Mouse (Mus musculus) CH12.LX (cell line): Measurements from ENCODE around the gene Wfdc21. TPM values are rescaled to one million over a fixed set of nuclear protein-coding genes. Genes with fewer than 3 reads are reported as not detected.

ENCODE experiments used
- DNase-seq: peaks from one replicate; pipeline ENCODE4 v3.0.0-alpha.2; 2013; ENCODE audit errors: extremely low read depth
- H3K27ac ChIP-seq: 2 replicates; pipeline ENCODE4 v1.5.1; 2012; ENCODE audit warnings: low read depth, mild to moderate bottlenecking, control low read depth, moderate library complexity; ENCODE audit not compliant: insufficient read depth
- H3K27me3 ChIP-seq: replicated peaks from 2 replicates; pipeline ENCODE3; 2012; ENCODE audit warnings: inconsistent platforms
- H3K36me3 ChIP-seq, 2 experiments: replicated peaks in 1 of 2; 2 replicates each; pipeline versions ENCODE3 to v1.6.1; 2012; ENCODE audit warnings: inconsistent platforms in 1 of 2, low read length in 1 of 2, mild to moderate bottlenecking in 1 of 2, mixed read lengths in 1 of 2, moderate library complexity in 1 of 2; ENCODE audit not compliant: control insufficient read depth in 1 of 2, insufficient read depth in 1 of 2
- H3K4me1 ChIP-seq, 2 experiments: 2 replicates each; pipeline ENCODE4 v1.6.1; 2012; ENCODE audit warnings: inconsistent platforms in 1 of 2, moderate library complexity in 1 of 2; ENCODE audit not compliant: insufficient read depth in 2 of 2, control insufficient read depth in 1 of 2
- H3K4me2 ChIP-seq: 2 replicates; pipeline ENCODE4 v1.6.1; 2012; ENCODE audit warnings: low read depth, mild to moderate bottlenecking, control low read depth; ENCODE audit not compliant: poor library complexity, insufficient read depth, severe bottlenecking
- H3K4me3 ChIP-seq, 3 experiments: fragments of 150-350 bp in 1 of 3; sonication (generic) in 1 of 3; replicated peaks in 1 of 3; 2 replicates each; pipeline versions ENCODE3 to v1.5.1; 2011 to 2012; ENCODE audit warnings: low read depth in 2 of 3, low read length in 2 of 3, mild to moderate bottlenecking in 2 of 3, moderate library complexity in 2 of 3, control low read depth in 1 of 3, improper control_type of control experiment in 1 of 3, inconsistent platforms in 1 of 3, mixed read lengths in 1 of 3; ENCODE audit not compliant: poor library complexity in 1 of 3
- H3K79me2 ChIP-seq: replicated peaks from 2 replicates; pipeline ENCODE4 v1.6.1; 2012; ENCODE audit warnings: mild to moderate bottlenecking, moderate library complexity; ENCODE audit not compliant: control insufficient read depth, poor library complexity, insufficient read depth, severe bottlenecking; ENCODE audit errors: extremely low read depth
- H3K9ac ChIP-seq: 2 replicates; pipeline ENCODE4 v1.6.1; 2012; ENCODE audit warnings: low read depth, mild to moderate bottlenecking, control low read depth, moderate library complexity; ENCODE audit not compliant: insufficient read depth
- H3K9me3 ChIP-seq: replicated peaks from 2 replicates; pipeline ENCODE3; 2012; ENCODE audit warnings: low read length, inconsistent platforms, mixed read lengths
- BHLHE40 ChIP-seq: IDR thresholded peaks from 2 replicates; pipeline ENCODE4 v1.6.1; 2011; ENCODE audit warnings: mild to moderate bottlenecking, low read depth, low read length, improper control_type of control experiment
- CHD2 ChIP-seq: IDR thresholded peaks from 2 replicates; pipeline ENCODE4 v1.6.1; 2011; ENCODE audit warnings: low read length, improper control_type of control experiment
- CTCF ChIP-seq, 2 experiments: IDR thresholded peaks in 1 of 2; conservative IDR thresholded peaks in 1 of 2; 2 replicates each; pipeline ENCODE4 v1.5.1; 2011 to 2012; ENCODE audit warnings: low read depth in 2 of 2, low read length in 2 of 2, improper control_type of control experiment in 1 of 2, inconsistent platforms in 1 of 2, mild to moderate bottlenecking in 1 of 2, moderate library complexity in 1 of 2
- E2F4 ChIP-seq: IDR thresholded peaks from 2 replicates; pipeline ENCODE4 v1.6.1; 2011; ENCODE audit warnings: low read depth, low read length, improper control_type of control experiment; ENCODE audit not compliant: insufficient replicate concordance
- ELF1 ChIP-seq: IDR thresholded peaks from 2 replicates; pipeline ENCODE4 v1.6.1; 2014; ENCODE audit warnings: low read depth, mild to moderate bottlenecking, inconsistent platforms, low read length, improper control_type of control experiment
- EP300 ChIP-seq: IDR thresholded peaks from 2 replicates; pipeline ENCODE4 v1.6.1; 2011; ENCODE audit warnings: low read length, improper control_type of control experiment
- ETS1 ChIP-seq: conservative IDR thresholded peaks from 2 replicates; pipeline ENCODE4 v1.6.1; 2012; ENCODE audit warnings: low read depth, mild to moderate bottlenecking, inconsistent platforms, low read length, improper control_type of control experiment, moderate library complexity
- GABPA ChIP-seq: IDR thresholded peaks from 2 replicates; pipeline ENCODE4 v1.6.1; 2012; ENCODE audit warnings: low read depth, low read length, improper control_type of control experiment, inconsistent platforms; ENCODE audit not compliant: insufficient replicate concordance
- IRF4 ChIP-seq: IDR thresholded peaks from 2 replicates; pipeline ENCODE4 v1.6.1; 2014; ENCODE audit warnings: low read depth, mild to moderate bottlenecking, inconsistent platforms, low read length, improper control_type of control experiment
- JUND ChIP-seq: conservative IDR thresholded peaks from 2 replicates; pipeline ENCODE4 v1.6.1; 2011; ENCODE audit warnings: low read depth, low read length, improper control_type of control experiment
- KAT2A ChIP-seq: IDR thresholded peaks from 2 replicates; pipeline ENCODE4 v1.6.1; 2012; ENCODE audit warnings: low read length, improper control_type of control experiment, inconsistent platforms; ENCODE audit not compliant: insufficient replicate concordance
- MAFK ChIP-seq: IDR thresholded peaks from 2 replicates; pipeline ENCODE4 v1.6.1; 2011; ENCODE audit warnings: low read length, improper control_type of control experiment; ENCODE audit not compliant: insufficient replicate concordance
- MAX ChIP-seq: IDR thresholded peaks from 2 replicates; pipeline ENCODE4 v1.6.1; 2011; ENCODE audit warnings: low read length, improper control_type of control experiment
- MAZ ChIP-seq: IDR thresholded peaks from 2 replicates; pipeline ENCODE4 v1.6.1; 2012; ENCODE audit warnings: low read depth, mild to moderate bottlenecking, inconsistent platforms, low read length, improper control_type of control experiment, moderate library complexity
- MYC ChIP-seq: IDR thresholded peaks from 2 replicates; pipeline ENCODE4 v1.6.1; 2011; ENCODE audit warnings: low read depth, mild to moderate bottlenecking, improper control_type of control experiment, low read length
- NELFE ChIP-seq: IDR thresholded peaks from 2 replicates; pipeline ENCODE4 v1.6.1; 2011; ENCODE audit warnings: low read depth, low read length, improper control_type of control experiment
- NRF1 ChIP-seq: IDR thresholded peaks from 2 replicates; pipeline ENCODE4 v1.6.1; 2014; ENCODE audit warnings: low read depth, mild to moderate bottlenecking, inconsistent platforms, low read length, improper control_type of control experiment, moderate library complexity
- POLR2A ChIP-seq: IDR thresholded peaks from 2 replicates; pipeline ENCODE4 v1.6.1; 2011; ENCODE audit warnings: low read depth, mild to moderate bottlenecking, improper control_type of control experiment, low read length
- POLR2AphosphoS2 ChIP-seq: IDR thresholded peaks from 2 replicates; pipeline ENCODE4 v1.6.1; 2011; ENCODE audit warnings: low read depth, low read length, improper control_type of control experiment
- RAD21 ChIP-seq: IDR thresholded peaks from 2 replicates; pipeline ENCODE4 v1.6.1; 2011; ENCODE audit warnings: low read depth, mild to moderate bottlenecking, low read length, improper control_type of control experiment, moderate library complexity
- RCOR1 ChIP-seq: conservative IDR thresholded peaks from 2 replicates; pipeline ENCODE4 v1.6.1; 2012; ENCODE audit warnings: low read depth, mild to moderate bottlenecking, inconsistent platforms, low read length, improper control_type of control experiment
- SIN3A ChIP-seq: IDR thresholded peaks from 2 replicates; pipeline ENCODE4 v1.6.1; 2012; ENCODE audit warnings: low read length, improper control_type of control experiment, inconsistent platforms
- SMC3 ChIP-seq: IDR thresholded peaks from 2 replicates; pipeline ENCODE4 v1.6.1; 2011; ENCODE audit warnings: low read depth, low read length, improper control_type of control experiment
- TBP ChIP-seq: conservative IDR thresholded peaks from 2 replicates; pipeline ENCODE4 v1.6.1; 2011; ENCODE audit warnings: low read depth, low read length, improper control_type of control experiment
- UBTF ChIP-seq: IDR thresholded peaks from 2 replicates; pipeline ENCODE4 v1.6.1; 2012; ENCODE audit warnings: low read depth, mild to moderate bottlenecking, inconsistent platforms, low read length, improper control_type of control experiment, moderate library complexity
- USF1 ChIP-seq: IDR thresholded peaks from 2 replicates; pipeline ENCODE4 v1.6.1; 2014; ENCODE audit warnings: low read depth, mild to moderate bottlenecking, inconsistent platforms, low read length, improper control_type of control experiment
- USF2 ChIP-seq: conservative IDR thresholded peaks from 2 replicates; pipeline ENCODE4 v1.6.1; 2011; ENCODE audit warnings: low read depth, low read length, improper control_type of control experiment
- ZC3H11A ChIP-seq: IDR thresholded peaks from 2 replicates; pipeline ENCODE4 v1.6.1; 2012; ENCODE audit warnings: low read depth, mild to moderate bottlenecking, inconsistent platforms, low read length, improper control_type of control experiment
- ZMIZ1 ChIP-seq: IDR thresholded peaks from 2 replicates; pipeline ENCODE4 v1.6.1; 2012; ENCODE audit warnings: low read depth, mild to moderate bottlenecking, inconsistent platforms, low read length, improper control_type of control experiment
- ZNF384 ChIP-seq: IDR thresholded peaks from 2 replicates; pipeline ENCODE4 v1.6.1; 2012; ENCODE audit warnings: low read depth, low read length, improper control_type of control experiment, inconsistent platforms
- dilution Hi-C: fragments of 300-500 bp; cut with MboI; formaldehyde crosslinking; loops from 2 replicates; pipeline ENCODE4 v1.14.3; 2020; ENCODE audit warnings: low sequenced_read_pairs; ENCODE audit not compliant: extremely low pct_unique_long_range_greater_than_20kb, extremely low pct_ligation_motif_present
- in situ Hi-C: fragments of 300-500 bp; cut with MboI; formaldehyde crosslinking; loops from 3 replicates; pipeline ENCODE4 v1.14.3; 2019; ENCODE audit warnings: low sequenced_read_pairs, low pct_ligation_motif_present, low pct_unique_long_range_greater_than_20kb, mixed read lengths
- polyA plus RNA-seq: library from polyadenylated mRNA; unstranded; fragments of >175 nt; gene quantifications from 2 replicates; pipeline ENCODE4 v1.2.1, GENCODE M21; 2012; ENCODE audit warnings: low read depth; ENCODE audit not compliant: insufficient read length
- total RNA-seq, 2 experiments: library from RNA; depleted of rRNA; stranded (reverse); fragments of 300-350 nt in 1 of 2; fragments of >200 nt in 1 of 2; gene quantifications; 2 replicates each; pipeline ENCODE4 v1.2.3; 2012 to 2014

The Wfdc21 gene
- total and polyA plus RNA-seq, 3 experiments, result 1.6 to 14.7 (median 2.6) TPM

DNA sequence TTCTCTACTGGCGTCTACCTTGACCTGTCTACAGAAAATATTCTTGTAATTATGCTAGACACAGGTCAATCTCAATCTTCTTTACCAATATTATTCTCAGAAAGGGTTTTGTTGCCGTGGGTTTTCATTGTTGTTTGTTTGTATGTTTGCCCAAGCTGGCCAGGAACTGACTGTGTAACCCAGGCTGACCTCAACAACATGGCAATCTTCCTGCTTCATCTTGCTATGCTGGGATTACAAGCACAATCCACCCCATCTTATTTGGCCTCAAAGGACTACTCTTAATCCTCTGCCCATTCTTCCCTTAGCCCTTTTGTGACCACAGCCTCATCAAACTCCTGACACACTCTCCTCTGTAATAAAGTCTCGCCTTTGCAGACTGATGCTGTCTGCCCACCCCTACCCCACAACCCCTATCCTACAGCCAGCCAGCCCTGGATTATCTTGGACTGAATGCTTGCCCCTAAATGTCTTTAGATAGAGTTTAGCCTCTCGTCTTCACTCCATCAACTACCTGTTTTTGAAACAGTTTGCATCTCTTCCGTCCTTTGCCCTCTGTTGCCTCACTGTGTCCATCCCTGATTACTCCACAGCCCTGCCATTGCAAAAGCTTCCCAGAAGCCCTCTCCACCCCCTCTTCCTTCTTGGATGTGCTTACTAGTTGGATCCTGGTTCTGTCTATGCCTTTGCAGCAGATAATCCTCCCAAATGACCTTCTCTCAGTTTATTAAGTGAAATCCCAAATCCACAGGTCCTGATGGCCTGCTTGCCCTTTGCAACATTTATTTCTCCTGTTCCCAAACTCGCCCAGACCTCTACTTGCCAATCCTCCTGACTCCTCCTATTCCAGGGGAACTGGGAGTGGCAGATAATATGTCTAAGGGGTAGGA, 881 bp downstream of the Wfdc21 start:
- in situ Hi-C loops, result loop anchor here (10.0 kb wide), 1 partner anchor 183 kb away; no protein-coding TSS in a partner anchor
- Histone ChIP-seq H3K79me2 (no peaks in the 10 kb centered on the region), H3K9me3 (no peaks in the 10 kb centered on the region), H3K4me2 (no peak overlapping the region), H3K27ac (no peak overlapping the region), H3K4me1 (peaks cover 29 to 61% of the 10 kb centered on the region in 2 experiments), H3K9ac (no peak overlapping the region), H3K27me3 (peaks cover 9% of the 10 kb centered on the region), H3K4me3 (no peak overlapping the region), H3K36me3 (peaks cover 0 to 2% of the 10 kb centered on the region in 2 experiments)
- dilution Hi-C loops, result no loop called here
- TF ChIP-seq MYC, result no peak
- no peak for TF ChIP-seq CTCF (conservative IDR thresholded peaks at IDR 0.05 in 1 of 2, IDR thresholded peaks at IDR 0.05 in 1 of 2; ENCODE audit: low read depth in 2 of 2, low read length in 2 of 2)
- no peak for TF ChIP-seq IRF4
- TF ChIP-seq NELFE, result no peak
- no peak for TF ChIP-seq SMC3
- TF ChIP-seq MAZ, result no peak
- TF ChIP-seq GABPA, result no peak
- TF ChIP-seq POLR2AphosphoS2, result no peak
- no peak for TF ChIP-seq KAT2A
- TF ChIP-seq TBP, result no peak
- TF ChIP-seq USF1, result no peak
- TF ChIP-seq MAFK, result no peak
- no peak for TF ChIP-seq E2F4
- no peak for TF ChIP-seq POLR2A
- TF ChIP-seq RCOR1, result no peak
- no peak for TF ChIP-seq SIN3A
- TF ChIP-seq RAD21, result no peak
- TF ChIP-seq BHLHE40, result no peak
- no peak for TF ChIP-seq ETS1
- TF ChIP-seq ELF1, result no peak
- DNase-seq, result no peak

DNA sequence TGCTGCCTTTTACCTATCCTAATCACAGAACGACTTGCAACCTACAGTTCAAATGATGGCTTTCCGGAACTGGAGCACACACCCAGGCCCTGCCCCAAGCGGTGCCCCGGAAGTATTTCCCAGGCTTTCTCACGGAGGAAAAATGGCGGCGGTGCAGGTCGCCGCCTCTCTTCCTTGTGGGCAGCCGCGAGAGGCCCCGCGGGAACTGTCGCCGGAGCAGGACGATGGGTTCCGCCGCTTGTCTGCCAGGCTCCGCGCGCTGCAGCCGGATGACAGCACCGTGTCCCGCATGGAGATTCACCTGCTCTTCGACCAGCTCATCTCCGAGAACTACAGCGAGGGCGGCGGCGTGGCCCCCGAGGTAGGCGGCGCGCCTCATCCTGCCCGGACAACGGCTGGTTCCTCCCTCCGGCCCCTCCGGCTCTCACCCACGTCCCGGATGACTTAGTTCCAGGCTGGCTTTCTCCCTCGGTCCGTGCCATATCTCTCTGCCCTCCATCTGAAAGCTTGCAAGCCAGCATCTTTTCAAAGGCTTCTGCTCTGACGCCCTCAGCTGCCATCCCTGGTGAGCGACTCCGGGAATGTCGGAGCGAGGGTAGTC, 6.9 kb downstream of the Wfdc21 start, which contains the start of gene Heatr6:
Gene Heatr6 (plus strand): TSS at position 116 of the 601 bp plus-strand sequence.
- H3K27me3 ChIP-seq, result no peaks in the 10 kb centered on the region
- peak within 1 kb of the TSS; percentile 79 for H3K27ac ChIP-seq
- peaks cover 13% of the 10 kb centered on the region for H3K79me2 ChIP-seq
- dilution Hi-C loops, result no loop called here
- H3K4me3 ChIP-seq, result peak within 1 kb of the TSS; percentile 79 to 94 (median 81)
- peaks cover 23 to 36% of the 10 kb centered on the region in 2 experiments for H3K36me3 ChIP-seq
- no peaks in the 10 kb centered on the region for H3K9me3 ChIP-seq
- H3K4me2 ChIP-seq, result peak within 1 kb of the TSS; percentile 98
- DNase-seq, result peak; percentile 96
- peak within 1 kb of the TSS; percentile 89 for H3K9ac ChIP-seq
- in situ Hi-C loops, result no loop called here
- H3K4me1 ChIP-seq, result peaks cover 0 to 36% of the 10 kb centered on the region in 2 experiments; a peak in 3 of 4 replicates
- TF ChIP-seq CHD2 (peak; percentile 95), NRF1 (peak; percentile 65), ZC3H11A (no peak), NELFE (peak; percentile 87), MYC (peak; percentile 91), E2F4 (no peak), MAZ (peak; percentile 75), ZMIZ1 (peak; percentile 96), EP300 (no peak), ELF1 (peak; percentile 93), ZNF384 (no peak), USF1 (no peak), CTCF (conservative IDR thresholded peaks at IDR 0.05 in 1 of 2, IDR thresholded peaks at IDR 0.05 in 1 of 2; ENCODE audit: low read depth in 2 of 2, low read length in 2 of 2) (no peak), TBP (peak; percentile 92), JUND (no peak), MAX (peak; percentile 81), SMC3 (no peak), RAD21 (no peak), UBTF (peak; percentile 86; the same call in 1 of the 2 replicates), IRF4 (peak; percentile 27; the same call in 1 of the 2 replicates), USF2 (no peak)
